Mouse (Mus musculus) A20 (cell line): ENCODE measurements around the gene Aldob.
"Not testable (repeated sequence)": the region's sequence is repeated elsewhere in the genome, so short reads cannot be mapped to it uniquely, and the experiment has no call there.

Source experiments
- DNase-seq: peaks from one replicate; pipeline ENCODE4 v3.0.0-alpha.2; 2011; ENCODE audit warnings: low read depth, low spot score

The Aldob gene

DNA sequence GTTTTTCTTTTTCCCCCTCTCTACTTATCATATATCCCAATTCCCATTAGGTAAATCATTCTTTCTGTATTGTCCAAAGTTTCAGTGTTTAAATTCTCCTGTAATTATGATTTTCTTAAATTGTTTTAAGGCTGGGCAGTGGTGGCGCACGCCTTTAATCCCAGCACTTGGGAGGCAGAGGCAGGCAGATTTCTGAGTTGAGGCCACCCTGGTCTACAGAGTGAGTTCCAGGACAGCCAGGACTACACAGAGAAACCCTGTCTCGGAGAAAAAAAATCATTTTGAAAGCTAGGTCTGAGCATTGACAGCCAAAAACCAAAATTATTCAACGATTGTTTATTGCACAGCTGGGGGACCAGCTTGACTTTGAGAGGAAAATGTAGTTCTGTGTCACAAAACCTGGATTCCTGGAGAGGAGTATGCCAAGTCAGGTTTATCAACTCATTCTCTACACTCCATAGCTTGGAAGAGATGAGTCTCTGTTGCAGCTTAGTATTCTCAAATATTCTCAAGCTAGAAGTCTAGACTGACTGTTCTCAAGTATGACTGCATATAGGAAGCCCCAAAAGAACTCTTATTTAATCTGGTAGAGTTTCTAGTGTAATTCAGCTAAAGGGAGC, 13.6 kb downstream of the Aldob start:
- DNase-seq: no peak

- no peak for DNase-seq
Measured at GRCm38 (mm10) chr4:49535036-49535435, 14.3 kb downstream of the Aldob start.

DNA sequence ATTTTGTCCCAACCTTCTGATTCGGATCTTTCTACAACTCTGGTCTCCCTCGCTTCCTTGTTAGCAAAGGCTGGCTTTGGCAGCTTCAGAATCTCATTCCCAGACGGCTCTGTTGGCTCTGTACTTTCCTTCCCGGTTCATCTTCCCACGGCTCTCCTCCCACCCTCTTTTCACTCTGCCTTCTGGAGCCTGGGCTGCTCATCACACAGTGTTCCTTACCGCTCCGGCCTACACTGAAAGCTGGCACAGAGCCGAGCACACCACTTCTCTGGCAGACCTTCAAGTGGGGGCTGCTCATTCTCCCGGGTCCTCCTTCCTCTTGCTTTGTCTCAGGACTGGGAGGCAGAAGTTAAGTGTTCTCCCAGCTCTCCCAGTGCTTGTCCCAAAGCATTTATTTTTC, 26.8 kb downstream of the Aldob start:
- DNase-seq: no peak

DNA sequence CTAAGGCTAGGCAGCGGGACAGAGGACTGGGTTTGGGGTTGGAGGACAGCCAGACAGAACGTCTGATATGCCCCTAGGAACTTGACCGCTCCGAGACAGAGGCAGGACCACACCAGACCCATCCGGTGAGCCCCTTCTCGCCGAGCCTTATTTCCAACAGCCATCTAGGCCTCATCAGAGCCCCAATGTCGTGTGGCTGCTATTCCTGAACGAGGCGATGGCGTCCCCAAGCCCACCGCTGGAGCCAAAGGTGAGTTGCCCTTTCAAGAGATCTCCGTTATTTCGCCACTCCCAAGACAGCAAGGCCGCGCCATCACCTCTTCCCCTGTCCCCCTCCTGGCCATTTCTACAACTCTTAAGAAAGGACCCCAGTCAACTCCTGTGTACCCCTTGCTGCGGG, 28.0 kb downstream of the Aldob start:
- no peak for DNase-seq

- peak; percentile 95 for DNase-seq
Measured at GRCm38 (mm10) chr4:49520572-49521340, 28.6 kb downstream of the Aldob start, which contains the start of the genes Mrpl50 and Zfp189. Gene Mrpl50 (minus strand): TSS chr4:49521093. Gene Zfp189 (plus strand): TSS chr4:49521176.

DNA sequence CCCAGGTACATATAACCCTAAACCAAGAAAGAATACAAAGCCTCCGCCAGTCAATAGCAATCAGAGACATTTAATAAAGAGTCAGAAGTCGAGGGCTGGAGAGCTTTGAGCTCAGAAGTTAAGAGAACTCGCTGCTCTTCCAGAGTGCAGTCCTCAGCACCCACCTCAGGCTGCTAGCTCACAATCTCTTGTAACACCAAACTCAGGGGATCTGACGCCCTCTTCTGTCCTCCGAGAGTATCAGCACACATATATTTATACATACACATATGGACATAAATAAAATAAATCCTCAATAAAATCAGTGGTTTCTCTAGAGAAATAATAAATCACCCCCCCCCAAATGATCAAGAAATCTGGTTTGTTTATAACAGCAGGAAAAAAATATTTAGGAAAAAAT, 29.9 kb downstream of the Aldob start:
- peak; percentile 67 for DNase-seq

- DNase-seq: no peak
Measured at GRCm38 (mm10) chr4:49514441-49514840, 34.9 kb downstream of the Aldob start.

DNA sequence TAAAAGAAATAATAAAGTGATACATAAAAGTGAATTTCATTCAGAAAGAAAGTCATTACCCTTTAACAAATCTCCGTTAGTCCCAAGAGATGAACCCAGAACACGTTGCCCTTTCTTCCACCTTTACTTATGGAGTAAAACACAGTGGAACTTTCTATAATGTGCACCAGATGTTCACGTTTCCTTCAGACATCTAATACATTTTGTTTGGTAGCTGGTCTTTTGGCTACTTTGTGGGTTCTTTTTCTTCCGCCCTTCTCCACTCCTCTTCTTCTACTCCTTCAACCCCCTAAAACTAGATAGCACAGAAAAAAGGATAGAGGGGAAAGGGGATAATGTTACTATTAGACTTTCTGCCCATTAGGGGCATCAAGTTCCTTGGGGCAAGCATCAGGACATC, 36.7 kb downstream of the Aldob start:
- no peak for DNase-seq

DNA sequence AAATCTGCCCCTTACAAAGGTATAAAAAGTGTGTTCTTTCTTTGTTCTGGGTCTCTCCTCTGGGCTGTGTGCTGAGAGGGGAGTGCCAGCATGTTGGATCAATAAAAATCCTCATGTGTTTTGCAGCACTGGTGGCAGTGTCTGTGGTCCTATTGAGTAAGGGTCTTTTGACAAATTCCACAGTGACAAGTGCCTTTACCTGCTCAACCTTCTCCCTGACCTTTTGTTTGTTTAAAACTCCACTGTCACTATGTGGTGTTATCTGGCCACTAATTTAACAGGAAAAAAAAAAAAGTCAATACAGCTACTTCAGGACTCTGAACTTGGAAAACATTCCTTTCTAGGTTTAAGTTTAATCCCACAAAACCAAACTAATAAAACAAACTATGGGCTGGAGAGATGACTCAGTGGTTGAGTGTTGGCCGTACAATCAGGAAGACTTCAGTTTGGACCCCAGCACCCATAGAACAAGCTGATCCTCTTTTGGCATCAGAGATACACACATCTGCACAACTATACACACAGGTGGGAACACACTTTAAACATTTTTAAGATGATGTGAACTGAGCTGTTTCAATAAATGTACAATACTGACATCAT, 39.0 kb downstream of the Aldob start:
- DNase-seq: not testable (repeated sequence)

DNA sequence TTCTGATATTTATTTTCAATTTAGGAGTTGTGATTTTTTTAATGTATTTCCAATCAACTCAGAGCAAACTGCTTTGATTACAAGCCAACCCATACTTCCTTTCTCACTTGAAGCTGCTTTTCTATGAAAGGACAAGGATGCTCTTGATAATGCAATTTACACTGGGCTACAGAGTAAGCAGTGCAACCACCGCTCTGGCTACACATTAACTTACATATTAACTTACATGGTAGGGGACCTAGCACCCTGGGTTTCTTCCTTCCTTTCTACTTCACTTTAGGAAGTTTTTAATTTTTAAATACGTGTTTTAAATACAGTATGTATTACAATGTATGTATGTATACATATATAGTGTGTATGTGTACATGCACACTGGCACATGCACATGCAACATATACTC, 40.2 kb downstream of the Aldob start:
- DNase-seq: no peak

DNA sequence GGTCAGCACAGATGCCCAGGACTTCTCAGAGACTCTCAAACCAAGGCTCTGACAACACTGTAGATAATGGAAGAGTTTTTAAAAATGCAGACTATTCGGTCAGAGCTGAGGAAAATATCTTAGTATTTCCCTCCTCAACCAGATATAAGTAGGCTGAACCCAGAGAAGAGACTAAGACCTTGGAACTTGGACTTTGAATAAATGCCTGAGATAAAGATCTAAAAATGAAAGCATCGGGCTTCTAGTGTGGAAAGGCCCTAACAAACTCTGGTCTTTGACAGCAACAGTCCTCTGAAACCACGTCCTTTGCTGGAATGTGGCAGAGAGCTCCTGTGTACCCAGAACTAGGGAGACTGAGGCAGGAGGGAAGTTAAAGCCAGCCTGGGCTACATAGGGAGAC, 43.0 kb downstream of the Aldob start, which contains the start of gene Baat:
TSS of gene Baat (minus strand) at position 172 of the 400 bp plus-strand sequence.
- DNase-seq: no peak

GRCm38 (mm10) chr4:49503563-49503962, 45.8 kb downstream of the Aldob start:
- no peak for DNase-seq
